Mouse (Mus musculus) spleen, postnatal 4 days (tissue): ENCODE data around the gene Fam131b.

Experiments
- DNase-seq, 2 experiments: peaks; one replicate each; pipeline ENCODE4 v3.0.0; 2022; ENCODE audit warnings: low spot score in 2 of 2

Gene Fam131b

DNA sequence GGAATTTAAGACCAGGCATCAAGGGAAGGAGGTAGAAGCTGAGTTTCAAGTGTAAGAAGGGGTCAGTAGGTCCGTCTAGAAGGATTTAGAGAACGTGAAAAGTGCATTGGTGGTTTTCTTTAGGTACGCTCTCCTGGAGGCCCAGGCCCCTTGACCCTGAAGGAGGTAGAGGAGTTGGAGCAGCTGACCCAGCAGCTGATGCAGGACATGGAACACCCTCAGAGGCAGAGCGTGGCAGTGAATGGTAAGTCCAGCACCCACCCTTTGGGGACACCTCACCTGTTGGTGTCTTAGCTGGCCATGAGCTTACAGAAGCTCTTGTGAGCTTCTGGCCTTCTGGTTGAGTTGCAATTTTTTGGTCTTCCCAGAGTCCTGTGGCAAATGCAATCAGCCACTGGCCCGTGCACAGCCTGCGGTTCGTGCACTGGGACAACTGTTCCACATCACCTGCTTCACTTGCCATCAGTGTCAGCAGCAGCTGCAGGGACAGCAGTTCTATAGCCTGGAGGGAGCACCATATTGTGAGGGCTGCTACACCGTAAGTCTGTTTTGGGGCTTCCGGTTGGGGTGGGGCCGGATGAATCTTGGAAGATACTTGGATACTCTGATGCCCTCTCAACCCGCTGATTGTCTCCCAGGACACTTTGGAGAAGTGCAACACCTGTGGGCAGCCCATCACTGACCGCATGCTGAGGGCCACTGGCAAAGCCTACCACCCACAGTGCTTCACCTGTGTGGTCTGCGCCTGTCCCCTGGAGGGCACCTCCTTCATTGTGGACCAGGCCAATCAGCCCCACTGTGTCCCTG lies 31.6 kb upstream of the Fam131b start:
- DNase-seq: no peak

DNA sequence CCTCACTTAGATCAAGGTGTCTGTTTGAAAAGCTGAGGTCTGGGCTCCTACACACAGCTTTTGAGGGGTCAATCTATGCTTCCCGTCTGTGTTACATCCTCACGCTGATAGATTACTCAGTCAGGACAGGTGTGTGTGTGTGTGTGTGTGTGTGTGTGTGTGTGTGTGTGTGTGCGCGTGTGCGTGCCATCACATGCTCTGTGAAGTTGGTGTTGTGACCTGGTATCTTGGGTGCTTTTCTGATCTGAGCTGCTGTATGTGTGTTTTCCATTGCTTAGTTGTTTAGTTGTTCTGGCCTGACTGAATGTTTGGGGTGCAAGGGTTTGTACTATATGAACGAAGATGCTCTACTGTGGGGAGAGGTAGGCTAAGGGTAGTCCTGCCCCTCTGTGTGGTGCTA lies 30.9 kb upstream of the Fam131b start:
- DNase-seq: no peak

DNA sequence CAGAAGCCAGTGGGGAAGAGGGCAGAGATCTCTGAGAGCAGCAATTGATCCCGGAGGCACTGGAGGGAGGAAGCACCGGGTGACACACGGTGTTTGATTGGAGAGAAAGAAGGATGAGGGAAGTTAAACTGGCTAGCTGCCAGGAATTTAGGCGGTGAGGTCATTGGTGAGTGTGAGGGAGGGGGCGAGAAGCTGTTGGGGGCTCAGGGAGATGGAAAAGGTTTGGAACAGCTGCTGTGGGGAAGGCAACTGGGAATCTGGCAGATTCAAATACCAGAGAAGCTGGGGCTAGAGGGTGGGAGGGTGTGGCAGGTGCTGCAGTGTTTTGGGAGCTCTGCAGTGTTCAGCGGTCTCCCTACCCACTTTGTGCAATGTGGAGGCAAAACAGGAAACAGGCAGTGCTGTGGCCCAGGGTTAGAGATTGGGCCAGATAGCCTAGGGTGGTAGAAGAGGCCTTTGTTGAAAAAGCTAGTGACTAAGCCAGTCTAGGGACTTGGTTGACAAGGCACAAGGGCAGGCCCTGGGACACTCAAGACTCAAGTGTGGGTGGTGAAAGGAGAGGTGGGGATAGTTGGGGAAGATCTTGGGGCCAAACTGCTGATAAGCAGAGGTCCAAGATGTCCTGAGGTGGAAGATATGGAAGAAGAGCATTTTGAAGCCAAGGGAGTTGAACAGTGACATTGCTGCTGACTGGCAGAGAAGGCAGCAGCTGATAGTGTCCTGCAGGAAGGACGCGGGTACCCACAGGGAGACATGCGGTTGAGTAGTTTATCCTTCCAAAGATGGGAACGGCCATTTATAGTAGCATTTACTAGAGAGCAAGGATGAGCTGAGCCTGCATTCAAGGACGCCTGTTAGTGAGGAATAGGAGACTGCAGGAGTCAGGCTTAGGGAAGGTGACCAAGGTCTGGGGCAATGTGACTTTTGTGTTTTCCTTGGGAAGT lies 29.9 kb upstream of the Fam131b start:
- peak in 1 of 2 experiments; percentile 63 for DNase-seq

DNA sequence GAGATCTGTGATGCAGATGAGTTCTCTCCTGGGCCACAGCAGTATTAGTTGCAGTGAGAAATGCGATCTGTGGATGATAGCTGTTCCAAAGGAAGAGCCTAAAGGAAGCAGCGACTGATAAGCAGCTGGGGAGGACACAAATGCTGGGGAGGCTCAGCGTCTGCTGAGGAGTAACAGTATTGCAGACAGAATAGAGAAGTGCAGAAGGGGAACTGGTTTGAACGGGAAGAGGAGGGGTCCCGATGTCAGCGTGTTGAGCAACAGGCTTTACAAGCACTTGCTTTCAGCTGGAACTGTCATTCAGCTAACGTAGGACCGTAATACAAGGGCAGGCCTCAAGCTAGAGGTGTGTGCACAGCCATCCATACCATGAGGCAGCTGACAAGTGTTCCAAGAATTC lies 28.7 kb upstream of the Fam131b start:
- DNase-seq: peak; percentile 40 to 71

DNA sequence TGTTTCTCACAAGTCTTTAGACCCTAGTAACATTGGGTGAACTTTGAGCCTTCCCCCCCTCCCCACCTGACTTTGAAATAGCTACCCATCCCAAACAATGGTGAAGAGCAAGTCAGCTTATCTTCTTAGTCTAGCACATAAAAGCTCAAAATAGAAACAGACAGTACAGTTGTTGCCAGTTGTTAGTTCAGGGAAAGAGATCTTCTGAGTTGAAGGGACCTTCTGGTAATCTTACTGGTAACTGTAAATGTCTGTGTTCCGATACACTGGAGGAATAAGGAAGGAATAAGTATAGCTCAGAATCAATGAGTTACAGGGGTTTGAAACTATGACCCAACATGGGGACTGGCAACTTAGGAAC lies 28.0 kb upstream of the Fam131b start:
- no peak for DNase-seq

DNA sequence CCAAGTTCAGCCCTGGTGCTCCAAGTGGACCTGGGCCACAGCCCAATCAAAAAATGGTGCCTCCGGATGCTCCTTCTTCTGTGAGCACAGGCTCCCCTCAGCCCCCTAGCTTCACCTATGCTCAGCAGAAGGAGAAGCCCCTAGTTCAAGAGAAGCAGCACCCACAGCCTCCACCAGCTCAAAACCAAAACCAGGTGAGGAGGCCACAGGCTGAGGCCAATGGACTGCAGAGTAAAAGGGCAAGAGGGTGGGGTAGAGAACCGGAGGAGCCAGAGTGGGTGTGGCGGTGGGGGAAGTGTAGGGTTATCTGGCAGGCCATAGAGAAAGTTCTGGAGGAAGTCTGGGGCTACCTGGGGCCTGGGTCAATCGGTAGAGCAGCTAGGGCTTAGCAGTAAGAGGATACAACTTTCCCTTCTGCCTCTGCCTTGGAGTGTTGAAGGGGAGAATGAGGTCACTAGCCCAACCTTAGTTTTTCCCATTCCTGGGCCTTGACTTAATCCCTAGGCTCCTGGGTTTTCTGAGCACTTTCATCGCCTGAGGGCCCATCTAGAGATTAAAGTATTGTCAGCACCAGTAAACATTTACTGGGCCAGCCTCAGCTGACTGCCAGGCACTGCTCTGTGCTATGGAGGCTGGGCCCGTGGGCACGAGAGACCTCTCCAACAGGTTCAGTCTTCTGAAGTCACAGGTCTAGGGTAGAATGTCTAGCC lies 27.5 kb upstream of the Fam131b start:
- DNase-seq: peak in 1 of 2 experiments; percentile 66

DNA sequence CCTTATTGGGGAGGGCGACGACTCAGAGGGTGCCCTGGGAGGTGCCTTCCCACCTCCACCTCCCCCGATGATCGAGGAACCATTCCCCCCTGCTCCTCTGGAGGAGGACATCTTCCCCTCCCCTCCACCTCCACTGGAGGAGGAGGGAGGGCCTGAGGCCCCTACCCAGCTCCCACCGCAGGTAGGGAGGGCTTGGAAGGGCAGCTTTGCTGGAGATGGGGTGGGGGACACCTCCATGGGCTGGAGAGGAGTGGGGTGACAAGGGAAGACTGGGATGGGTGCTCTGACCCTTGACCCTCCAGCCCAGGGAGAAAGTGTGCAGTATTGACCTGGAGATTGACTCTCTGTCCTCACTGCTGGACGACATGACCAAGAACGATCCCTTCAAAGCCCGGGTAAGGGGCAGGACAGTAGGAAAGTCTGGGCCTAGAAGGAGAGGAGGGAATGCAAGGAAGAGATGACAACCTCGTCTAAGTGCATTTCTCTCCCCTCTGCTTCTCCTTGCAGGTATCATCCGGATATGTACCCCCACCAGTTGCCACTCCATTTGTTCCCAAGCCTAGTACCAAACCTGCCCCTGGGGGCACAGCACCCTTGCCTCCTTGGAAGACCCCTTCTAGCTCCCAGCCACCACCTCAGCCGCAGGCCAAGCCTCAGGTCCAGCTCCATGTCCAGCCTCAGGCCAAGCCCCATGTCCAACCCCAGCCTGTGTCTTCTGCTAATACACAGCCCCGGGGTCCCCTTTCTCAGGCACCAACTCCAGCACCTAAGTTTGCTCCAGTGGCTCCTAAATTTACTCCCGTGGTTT lies 26.7 kb upstream of the Fam131b start:
- peak in 1 of 2 experiments; percentile 63 for DNase-seq

DNA sequence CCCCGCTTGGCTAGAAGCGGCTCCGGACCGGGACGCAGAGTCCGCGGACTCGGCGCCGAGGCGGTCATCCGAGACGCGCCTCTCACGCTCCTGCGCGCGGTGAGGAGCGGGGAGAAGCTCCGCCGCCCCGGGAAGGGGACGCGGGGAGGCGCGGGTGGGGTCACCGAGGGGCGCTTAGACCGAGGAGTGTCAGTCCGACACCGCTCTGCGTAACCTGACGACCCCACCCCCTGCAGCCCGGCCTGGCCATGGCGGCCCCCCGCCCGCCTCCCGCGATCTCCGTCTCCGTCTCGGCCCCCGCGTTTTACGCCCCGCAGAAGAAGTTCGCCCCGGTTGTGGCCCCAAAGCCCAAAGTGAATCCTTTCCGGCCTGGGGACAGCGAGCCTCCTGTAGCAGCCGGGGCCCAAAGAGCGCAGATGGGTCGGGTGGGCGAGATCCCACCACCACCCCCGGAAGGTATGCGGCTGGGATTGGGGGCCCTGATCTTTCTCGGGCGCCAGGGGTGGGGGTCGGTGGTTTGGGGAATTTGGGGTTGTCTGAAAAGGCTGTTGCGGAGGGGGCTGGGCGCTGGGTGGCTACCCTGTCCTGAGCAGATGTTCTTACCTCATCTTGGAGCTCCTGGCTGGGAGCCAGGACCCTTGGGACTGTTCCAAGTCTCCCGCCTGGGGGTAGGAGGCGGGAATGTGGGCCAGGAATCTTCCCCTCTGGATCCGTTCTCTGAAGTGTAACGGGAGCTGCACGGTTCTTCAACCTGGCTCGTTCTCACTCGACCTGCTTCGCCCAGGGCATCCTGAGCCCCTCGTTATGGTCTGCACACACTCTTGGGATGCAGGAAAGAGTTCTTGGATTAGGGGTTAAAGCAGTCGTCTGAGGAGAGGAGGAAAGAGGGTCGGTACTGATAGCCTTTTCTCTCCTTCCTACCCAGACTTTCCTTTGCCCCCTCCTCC lies 25.9 kb upstream of the Fam131b start:
- peak in 1 of 2 experiments; percentile 72 for DNase-seq

DNA sequence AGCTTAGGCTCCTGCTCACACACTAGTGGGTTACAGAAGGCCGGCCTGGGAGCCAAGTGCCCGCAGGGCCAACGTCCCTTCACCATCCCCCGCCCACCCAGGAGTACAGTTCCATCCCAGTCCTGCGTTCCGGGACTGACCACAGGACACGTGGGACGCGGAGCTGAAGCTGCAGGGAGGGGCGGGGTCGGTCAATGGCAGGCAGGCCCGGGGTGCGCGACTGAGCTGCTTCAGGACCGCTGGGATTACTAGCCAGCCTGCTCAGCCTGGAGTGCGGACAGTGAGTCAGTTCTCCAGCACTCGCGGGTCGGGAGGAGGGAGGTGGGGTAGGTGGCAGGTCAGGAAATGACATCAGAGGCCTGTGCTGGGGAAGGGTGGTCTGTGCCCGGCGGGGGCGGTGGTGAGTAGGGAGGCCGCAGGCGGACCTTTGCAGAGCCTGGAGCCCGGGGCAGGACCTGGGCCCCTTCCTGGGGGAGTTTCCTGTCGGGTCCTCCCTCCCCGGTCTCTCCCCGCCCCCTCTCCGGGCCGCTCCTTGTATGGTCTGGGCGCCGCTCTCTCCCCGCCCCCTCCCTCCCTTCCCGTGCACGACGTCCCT lies 25.1 kb upstream of the Fam131b start, which contains the start of gene Zyx:
TSS of gene Zyx (plus strand) at position 205 of the 595 bp plus-strand sequence.
- DNase-seq: peak; percentile 79 to 88

DNA sequence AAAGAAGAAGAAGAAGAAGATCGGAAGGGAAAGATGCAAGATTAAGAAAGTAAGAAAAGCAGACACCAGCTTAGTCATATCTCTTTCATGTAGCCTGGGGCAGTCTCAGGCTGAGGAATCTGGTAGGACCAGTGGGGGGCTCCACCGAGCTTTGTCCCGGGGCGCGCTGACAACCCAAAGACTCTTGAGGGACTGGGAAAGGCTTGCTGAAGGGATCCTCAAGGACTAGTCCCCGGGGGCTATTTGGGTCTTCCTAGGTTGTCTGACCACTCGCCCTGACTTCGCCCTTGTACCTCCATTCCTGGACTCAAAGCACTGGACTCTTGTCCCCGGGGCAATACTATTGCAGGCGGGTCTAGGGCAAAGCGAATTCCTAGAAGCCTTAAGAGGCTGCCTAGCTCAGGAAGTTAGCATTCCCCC lies 24.6 kb upstream of the Fam131b start:
- DNase-seq: peak; percentile 63 to 80

DNA sequence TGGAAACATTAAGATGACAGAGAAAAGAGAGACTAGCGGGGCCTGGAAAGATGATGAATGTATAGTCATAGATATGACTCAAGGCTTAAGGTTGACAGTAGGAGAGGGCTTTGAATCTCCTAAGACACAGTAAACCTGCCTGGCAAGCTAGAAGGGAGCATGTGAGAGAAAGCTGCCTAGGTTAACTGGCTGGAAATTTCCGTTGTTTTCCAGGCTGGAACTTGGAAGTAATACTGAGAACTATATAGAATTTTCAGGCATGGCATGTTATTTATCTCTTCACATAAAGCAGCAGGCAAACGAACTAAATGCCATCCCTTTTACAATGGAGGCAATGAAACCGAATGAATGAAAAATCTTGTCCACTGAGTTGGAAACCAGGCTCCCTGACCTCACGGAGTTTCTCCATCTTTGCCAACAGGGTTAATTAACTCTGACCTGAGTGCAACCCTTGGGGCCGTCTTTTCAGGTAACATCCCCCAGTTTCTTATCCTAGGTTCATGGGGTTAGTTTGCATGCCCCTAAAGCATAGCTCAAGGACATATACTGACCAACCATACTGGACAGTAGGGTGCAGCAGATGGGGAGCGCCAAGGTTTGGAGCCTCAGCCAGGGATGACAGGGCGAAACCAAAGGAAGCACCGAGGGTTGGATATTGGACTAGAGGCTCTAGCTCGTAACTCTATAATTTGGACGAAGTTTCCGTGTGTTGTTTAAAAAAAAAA lies 24.0 kb upstream of the Fam131b start:
- DNase-seq: no peak

DNA sequence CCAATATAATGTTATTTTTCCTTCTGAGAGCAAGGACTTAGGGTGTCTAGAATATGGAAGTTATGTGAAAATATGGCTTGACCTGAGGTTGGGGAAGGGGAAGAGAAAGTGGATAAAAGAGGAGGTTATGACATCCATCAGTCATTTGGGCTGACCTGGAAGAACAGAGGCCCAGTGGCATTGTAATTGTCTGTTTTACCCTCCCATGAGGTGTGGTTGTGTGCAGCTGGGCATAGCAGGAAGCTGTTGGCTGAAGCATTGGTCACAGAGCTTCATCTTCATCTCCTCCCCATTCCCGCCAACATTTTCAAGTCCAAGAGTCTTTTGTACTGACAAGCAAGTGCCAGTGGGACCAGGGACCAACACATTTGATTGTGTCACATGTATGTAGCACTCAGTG lies 19.8 kb upstream of the Fam131b start:
- no peak for DNase-seq

DNA sequence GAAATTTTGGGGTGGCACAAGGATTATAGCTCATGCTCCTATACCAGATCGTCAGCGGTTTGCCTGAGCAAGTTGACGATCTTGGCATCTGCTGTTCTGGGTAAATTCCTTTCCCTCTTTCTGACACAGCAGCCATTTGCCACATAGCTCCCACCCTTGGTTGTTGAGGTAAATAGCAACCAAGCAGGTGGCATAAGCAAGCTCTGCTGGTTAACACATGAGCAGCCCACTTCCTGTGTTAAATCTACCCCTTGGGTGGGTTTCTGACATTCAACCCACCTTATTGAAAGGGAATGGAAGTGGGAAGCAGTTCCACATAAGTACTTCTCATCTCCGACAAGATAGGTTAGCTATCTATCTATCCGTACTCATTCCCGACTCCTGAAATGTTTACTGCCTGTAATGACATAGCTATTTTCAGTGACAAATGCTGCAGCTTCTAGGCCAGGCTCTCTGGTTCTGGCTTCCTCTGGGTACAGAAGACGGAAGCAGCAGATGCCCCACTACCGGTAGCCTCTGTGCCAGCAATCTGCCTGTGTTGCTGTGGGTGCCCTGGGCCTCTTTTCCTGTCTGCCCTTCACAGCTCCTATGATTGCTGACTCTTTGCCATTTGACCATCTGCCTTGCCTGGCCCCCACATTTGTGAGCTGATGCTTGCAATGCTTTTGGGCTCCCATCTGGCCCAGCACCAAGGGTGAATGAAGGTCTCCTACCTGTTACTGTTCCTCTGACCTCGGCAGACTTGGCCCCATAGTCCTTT lies 19.1 kb upstream of the Fam131b start:
- no peak for DNase-seq

DNA sequence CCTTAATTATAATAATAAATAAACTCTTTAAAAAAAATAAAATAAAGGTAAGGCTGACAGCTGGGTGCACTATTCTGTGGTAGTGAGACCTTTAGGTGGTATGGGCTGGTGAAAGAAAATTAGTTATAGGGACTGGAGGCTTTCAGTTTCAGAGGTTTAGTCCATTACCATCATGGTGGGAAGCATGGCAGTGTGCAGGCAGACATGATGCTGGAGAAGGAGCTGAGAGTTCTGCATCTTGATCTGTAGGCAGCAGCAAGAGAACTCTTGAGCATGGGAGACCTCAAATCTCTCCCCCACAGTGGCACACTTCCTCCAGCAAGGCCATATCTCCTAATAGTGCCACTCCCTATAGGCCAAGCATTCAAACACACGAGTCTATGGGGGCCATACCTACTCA lies 17.7 kb upstream of the Fam131b start:
- no peak for DNase-seq

DNA sequence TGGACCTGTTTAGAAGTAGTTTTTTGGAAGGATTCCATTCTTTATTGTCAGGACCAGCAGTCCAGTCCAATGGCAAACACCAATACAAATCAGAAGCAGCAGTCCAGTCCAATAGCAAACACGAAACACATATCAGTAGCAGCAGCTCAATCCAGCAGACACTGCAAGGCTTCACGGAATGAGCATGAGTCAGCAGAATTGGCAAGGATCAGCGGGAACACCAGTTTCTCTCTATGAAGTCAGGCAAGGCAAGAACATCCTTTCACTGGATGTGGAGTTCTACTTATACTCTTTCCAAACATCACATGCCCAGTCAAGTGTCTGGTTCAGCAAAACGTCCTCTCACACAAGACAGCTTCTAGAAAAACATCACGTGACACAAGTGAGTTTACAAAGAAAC lies 15.5 kb upstream of the Fam131b start:
- DNase-seq: no peak

DNA sequence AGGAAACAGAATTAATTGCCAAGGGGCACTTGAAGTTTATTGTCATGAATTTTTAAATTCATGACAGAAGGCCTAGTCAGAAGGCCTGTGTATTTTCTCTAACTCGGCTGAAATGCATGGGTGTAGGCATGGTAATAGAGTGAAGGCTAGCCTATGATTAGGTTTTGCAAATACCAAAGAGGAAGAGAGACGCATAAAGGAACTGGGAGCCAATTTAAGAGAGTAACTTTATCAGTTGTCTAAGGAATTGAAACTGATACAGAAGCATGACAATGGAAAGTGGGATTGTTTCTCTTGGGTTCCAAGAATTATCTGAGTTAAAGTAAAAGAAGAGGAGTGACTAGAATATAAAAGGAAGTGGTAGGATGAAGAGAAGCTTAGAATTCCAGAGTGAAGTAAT lies 14.7 kb upstream of the Fam131b start:
- no peak for DNase-seq

DNA sequence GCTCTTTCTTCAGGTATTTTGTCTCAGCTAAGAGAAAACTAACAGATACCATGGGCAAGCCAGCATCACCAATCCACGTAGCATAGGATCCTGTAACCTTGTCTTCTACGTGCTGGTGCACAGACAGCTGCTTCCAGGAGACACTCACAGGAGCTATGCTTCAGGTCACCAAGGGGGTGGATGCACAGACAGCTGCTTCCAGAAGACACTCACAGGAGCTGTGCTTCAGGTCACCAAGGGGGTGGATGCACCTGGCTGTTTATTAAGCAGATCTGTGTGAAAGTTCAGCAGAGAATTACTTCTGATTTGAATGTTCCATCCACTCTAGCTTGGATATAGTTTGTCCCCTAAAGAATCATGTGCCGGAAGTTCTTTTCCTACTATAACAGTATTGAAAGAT lies 6.5 kb upstream of the Fam131b start:
- DNase-seq: no peak

DNA sequence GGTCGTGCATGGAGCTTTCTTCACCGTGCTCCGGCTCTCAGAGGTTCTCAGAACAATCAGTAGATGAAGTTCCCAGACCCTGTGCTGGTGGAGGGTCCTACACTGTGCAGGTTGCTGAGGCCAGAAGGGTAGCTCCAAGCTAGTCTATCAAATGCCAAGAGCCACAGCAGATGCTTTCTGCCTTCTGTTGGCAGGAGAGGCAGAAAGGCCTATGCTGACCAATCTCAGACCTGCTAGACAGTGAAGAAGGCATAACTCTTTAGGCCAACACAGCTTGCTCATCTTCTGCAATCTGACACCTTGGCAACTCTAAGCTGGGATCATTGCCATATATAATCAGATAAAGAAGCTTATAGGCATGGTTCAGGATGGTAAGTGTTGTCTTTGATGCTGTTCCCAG lies 5.8 kb upstream of the Fam131b start:
- DNase-seq: no peak
